Mouse (Mus musculus) right cerebral cortex, postnatal 10 days (tissue): Measurements from ENCODE around the gene Arl5a.
A peak's percentile ranks its signal among the peaks of the same experiment; 100 is the strongest.

Experiments
- DNase-seq, 2 experiments: peaks; one replicate each; pipeline ENCODE4 v3.0.0; 2021; ENCODE audit warnings: low spot score in 2 of 2

The Arl5a gene

DNA sequence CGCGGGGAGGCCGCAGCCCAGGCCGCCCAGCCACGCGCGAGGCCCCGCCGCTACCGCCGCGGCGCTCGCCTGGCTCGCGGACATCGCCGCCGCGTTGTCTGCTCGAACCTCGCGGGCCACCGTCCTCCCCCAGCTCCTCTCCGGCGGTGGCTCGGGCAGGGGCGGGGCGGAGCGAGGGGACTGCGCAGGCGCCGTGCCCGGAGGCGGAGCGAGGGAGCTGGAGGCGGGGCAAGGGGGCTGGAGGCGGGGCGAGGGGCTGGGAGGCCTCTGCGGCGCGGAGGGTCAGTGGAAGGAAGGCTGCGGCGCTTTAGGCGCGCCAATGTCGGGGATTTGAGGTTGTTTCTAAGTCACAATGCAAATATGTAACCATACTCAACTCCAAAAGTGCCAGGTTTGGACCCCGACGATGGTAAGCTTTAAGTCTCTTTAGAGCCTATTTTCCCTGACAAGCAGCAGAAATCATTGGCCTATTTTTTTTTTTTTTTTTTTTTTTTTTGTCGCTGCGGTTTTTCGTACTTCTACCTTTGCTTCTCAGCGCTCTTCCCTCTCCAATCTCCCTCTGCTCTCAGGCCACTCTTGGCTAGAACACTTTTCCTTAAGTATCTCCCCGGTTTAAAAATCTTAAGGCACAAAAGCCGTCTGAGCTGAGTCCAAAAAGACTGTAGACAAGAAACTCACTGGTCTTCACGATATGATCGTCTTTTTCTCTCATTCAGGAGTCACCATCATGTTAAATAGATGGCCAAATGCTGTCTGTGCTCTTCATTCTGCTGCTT lies at the start of gene Arl5a:
Gene Arl5a, minus strand, starts transcription at position 155 of the 776 bp plus-strand sequence.
- peak; percentile 96 to 98 for DNase-seq

GRCm38 (mm10) chr2:52471545-52472291 lies 47.0 kb upstream of the Arl5a start:
- DNase-seq = peak in 1 of 2 experiments; percentile 44

GRCm38 (mm10) chr2:52470044-52470560 lies 45.4 kb upstream of the Arl5a start:
- DNase-seq = no peak

DNA sequence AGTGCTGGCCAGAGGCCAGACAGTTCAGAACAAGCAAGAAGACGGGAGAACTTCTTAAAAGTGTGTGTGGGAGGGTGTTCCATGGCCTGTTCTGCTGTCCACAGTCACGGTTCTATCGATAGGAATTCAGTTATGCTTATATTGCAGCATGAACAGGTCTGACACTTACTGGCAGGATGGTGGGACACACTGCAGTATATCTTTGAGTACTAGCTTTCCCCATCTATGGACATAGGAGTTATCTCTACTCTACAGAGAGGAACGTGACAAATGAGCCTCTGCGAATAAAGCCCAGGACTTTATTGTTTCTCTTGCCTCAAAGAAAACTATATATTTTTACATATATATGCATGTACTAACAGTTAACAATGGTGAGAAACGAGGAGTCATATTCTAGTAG lies 42.9 kb upstream of the Arl5a start:
- no peak for DNase-seq

GRCm38 (mm10) chr2:52461206-52461967 lies 36.7 kb upstream of the Arl5a start:
- no peak for DNase-seq

DNA sequence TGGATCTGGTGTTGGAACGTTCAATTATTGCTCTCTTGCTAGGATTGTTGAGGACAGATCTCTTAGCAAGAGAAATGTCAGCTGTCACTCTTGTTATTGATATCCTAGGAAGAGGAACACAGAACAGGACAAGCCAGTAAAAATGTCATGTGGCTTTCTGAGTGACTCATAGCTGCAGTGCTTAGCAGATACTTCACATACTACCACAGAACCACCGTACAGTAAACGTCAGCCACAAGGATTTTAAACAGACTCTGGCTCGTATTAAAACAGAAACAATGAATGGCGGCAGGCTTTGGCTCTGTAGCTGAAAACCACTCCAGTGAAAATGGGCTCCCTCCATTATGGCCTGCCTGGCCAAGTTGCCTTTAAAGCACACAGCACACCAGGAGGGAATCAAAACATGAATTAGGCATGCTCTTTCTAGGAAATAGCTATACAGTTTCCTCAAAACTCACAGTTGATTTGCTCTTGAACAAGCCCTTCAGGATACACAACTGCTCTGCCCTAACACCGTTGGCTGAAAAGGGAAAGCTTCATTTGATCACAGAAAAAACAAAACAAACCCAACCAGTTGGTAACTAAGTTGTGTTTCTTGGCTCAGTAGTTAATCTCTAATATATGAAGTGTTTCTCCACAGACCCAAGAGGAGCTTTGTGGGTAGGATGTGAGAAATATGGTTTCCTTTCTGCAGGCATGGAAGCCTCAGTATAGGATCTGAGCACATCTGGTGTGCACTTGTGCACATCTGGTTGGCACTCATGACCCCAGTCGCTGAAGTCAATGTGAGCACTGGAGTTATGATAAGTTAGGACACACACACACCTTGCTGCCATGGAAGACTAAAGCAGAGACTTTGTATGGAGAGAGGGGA lies 31.1 kb upstream of the Arl5a start:
- no peak for DNase-seq

GRCm38 (mm10) chr2:52449818-52450217 lies 25.1 kb upstream of the Arl5a start:
- DNase-seq = no peak

GRCm38 (mm10) chr2:52448916-52449315 lies 24.2 kb upstream of the Arl5a start:
- DNase-seq = no peak

DNA sequence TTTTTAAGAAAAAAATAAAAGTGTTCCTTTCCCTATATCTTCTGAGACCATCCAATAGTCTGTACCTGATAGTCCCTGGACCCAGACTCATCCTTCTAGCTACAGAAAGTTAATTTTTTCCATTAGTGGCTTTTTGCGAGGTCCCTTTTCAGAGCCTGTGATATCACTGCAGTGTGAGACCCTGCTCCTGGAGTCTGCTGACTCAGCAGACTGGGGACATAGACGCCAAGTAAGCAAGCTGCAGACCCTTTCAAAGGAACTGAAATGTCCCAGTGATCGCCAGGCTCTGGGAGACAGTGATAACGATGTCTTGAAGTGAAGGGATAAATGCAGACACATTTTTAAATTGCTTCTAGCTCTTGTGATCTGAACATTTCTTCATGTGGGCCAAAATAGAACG lies 21.9 kb upstream of the Arl5a start:
- no peak for DNase-seq

GRCm38 (mm10) chr2:52442125-52442524 lies 17.4 kb upstream of the Arl5a start:
- no peak for DNase-seq

DNA sequence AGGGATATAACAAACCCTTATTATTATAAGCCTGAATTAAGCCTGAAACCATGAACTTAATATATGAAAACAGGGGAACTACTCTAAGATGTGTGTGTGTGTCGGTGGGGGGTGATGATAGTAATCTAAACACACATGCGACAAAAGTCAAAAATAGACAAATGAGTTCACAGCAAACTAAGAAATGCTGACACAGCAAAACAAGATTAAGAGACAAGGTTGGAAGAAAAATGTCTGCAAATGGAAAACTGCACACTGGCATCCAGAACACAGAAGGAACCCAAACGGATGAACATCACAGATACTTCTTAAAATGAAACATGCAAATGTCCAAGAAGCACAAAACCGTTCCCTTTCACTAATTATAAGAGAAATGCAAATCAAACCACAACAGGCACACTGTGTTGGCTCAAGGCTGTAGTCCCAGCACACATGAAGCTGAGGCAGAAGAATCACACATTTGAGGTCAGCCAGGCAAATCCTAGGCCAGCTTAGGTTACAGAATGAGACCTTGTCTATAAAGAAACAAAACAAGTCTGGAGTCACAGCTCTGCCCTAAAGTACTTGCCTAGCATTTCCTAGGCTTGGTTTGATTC lies 15.8 kb upstream of the Arl5a start:
- no peak for DNase-seq

DNA sequence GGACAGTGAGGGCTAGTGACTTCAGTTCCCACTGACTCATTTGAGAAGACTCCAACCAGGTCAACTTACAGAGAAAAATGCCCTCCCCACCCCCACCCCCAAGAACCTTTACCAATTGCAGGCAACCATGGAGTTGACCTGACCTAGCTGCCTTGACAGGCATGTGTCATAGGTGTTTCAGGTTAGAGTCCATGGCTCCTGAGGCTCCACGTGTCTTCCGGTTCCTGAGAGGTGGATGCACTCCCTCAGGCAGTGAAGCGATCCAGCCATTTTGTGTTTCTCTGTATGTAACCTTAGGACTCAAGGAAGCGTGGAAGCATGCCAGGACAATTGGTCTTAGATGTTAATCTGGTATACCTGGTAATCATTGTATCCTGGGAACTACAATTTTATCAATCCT lies 13.7 kb upstream of the Arl5a start:
- DNase-seq = no peak

DNA sequence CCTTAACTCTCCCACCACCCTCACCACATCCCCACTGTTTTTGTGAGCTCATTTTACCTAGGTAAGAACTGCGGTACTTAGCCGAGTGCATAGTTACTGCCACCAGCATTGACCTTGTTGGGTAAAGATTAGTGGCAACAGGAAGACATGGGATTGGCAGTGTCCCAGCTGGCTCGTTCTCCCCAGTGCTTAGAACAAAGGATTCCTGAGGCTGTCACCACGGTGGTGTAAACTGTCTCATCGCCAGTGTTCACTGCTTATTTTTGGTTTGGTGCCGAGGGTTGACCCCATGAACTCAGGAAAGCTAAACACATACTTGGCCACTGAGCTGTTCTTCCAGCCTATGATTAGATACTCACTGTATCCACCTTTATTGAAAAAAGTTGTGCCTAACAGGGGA lies 13.3 kb upstream of the Arl5a start:
- DNase-seq = peak in 1 of 2 experiments; percentile 51

- DNase-seq = no peak
Measured at GRCm38 (mm10) chr2:52435919-52436632, 11.4 kb upstream of the Arl5a start.

- DNase-seq = no peak
Measured at GRCm38 (mm10) chr2:52433365-52433764, 8.7 kb upstream of the Arl5a start.

- DNase-seq = no peak
Measured at GRCm38 (mm10) chr2:52427383-52427782, 2.7 kb upstream of the Arl5a start.

DNA sequence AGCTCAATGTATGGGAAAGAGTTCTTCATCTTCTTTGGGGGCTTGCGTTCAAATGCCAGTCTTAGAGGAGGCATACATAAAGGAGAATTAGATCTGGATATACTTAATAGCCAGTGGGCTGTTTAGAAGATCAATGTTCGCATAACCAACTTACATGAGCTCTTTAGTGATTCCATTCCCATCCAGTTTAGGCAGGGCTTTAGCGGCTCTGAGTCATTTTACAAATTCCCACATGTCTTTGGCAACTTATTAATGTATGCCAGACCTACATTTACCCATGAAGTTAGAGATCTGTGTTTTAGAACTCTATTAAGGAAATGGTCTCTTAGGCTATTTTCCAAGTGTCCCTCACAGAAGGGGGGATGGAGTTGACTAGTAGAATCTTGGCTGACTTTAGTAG lies 1.3 kb upstream of the Arl5a start:
- no peak for DNase-seq

- DNase-seq = no peak
Measured at GRCm38 (mm10) chr2:52425523-52425795, 758 bp upstream of the Arl5a start.

DNA sequence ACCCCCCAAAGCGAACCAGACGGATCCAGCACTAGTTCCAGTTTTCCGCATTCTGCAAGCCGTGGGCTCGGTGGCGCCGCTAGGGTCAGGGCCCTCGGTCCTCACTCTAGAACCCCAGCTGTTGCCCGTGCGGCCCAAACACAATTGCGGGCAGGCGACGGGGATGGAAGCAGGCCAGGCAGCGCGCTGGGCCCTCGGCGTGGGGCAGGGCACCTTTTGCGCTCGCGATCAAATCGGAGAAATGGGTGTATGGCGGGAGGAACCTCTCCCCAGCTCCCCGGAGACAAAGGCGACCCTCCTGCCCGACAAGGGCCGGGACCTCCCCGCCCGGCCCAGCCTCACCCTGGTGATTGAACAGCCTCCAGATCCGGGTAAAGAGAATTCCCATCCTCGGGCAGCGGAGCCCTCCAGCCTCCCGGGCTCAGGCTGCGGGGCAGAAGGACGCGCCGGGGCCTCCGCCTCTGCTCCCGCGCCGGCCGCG lies 413 bp downstream of the Arl5a start:
- DNase-seq = peak; percentile 63 to 66

- DNase-seq = peak in 1 of 2 experiments; percentile 55
Measured at GRCm38 (mm10) chr2:52423611-52424247, 972 bp downstream of the Arl5a start.
